Mouse (Mus musculus) liver, embryonic 14.5 days (tissue): Measurements from ENCODE around the gene Hmga1b.

Experiments
- CTCF ChIP-seq: IDR thresholded peaks from 2 replicates; pipeline ENCODE4 v1.5.1; 2016; ENCODE audit warnings: antibody characterized with exemption, low read depth, control low read depth
- EP300 ChIP-seq: IDR thresholded peaks from 2 replicates; pipeline ENCODE4 v1.6.1; 2016; ENCODE audit warnings: antibody characterized with exemption, low read depth

- TF ChIP-seq CTCF (no peak), EP300 (no peak)
Measured at GRCm38 (mm10) chr11:120795756-120796613, 33.4 kb downstream of the Hmga1b start, which contains the start of gene Dus1l.
